Mouse (Mus musculus) kidney, postnatal 0 days (tissue): ENCODE measurements at regions not wholly inside any gene's neighbourhood (a gene's known extent, or its start where the extent isn't known, plus 50 kb on each side); places are given as distances from the start of the nearest gene placed in this dataset.
A peak's percentile ranks its signal among the peaks of the same experiment; 100 is the strongest.

Experiments used
- ATAC-seq: fragments of 200-750 bp; cut with Nextera tagmentation; replicated peaks from 2 replicates; pipeline ENCODE4 v1.8.0; 2017; ENCODE audit warnings: low read depth, moderate number of reproducible peaks, moderate TSS enrichment, moderate library complexity; ENCODE audit not compliant: low FRiP score
- DNase-seq: peaks from one replicate; pipeline ENCODE4 v3.0.0-alpha.2; 2016; ENCODE audit warnings: low spot score
- H3K27ac ChIP-seq: fragments of 300-500 bp; sonication (generic); 2 replicates; pipeline ENCODE4 v1.5.1; 2014; ENCODE audit warnings: mild to moderate bottlenecking
- H3K27me3 ChIP-seq: fragments of 300-500 bp; sonication (generic); 2 replicates; pipeline ENCODE4 v1.6.1; 2014; ENCODE audit warnings: low read length, mixed read lengths; ENCODE audit not compliant: insufficient read depth
- H3K36me3 ChIP-seq: fragments of 300-500 bp; sonication (generic); 2 replicates; pipeline ENCODE4 v1.6.1; 2014; ENCODE audit warnings: low read length, mixed read lengths; ENCODE audit not compliant: insufficient read depth
- H3K4me1 ChIP-seq: fragments of 300-500 bp; sonication (generic); replicated peaks from 2 replicates; pipeline ENCODE4 v1.6.1; 2014; ENCODE audit warnings: antibody characterized with exemption, low read length, mixed read lengths; ENCODE audit not compliant: insufficient read depth
- H3K4me2 ChIP-seq: fragments of 300-500 bp; sonication (generic); 2 replicates; pipeline ENCODE4 v1.6.1; 2014; ENCODE audit warnings: mild to moderate bottlenecking, low read length, moderate library complexity, mixed read lengths
- H3K4me3 ChIP-seq: fragments of 300-500 bp; sonication (generic); replicated peaks from 2 replicates; pipeline ENCODE4 v1.5.1; 2014; ENCODE audit warnings: low read depth, low read length
- H3K9ac ChIP-seq: fragments of 300-500 bp; sonication (generic); 2 replicates; pipeline ENCODE4 v1.6.1; 2014; ENCODE audit warnings: low read depth, low read length
- H3K9me3 ChIP-seq: fragments of 300-500 bp; sonication (generic); replicated peaks from 2 replicates; pipeline ENCODE4 v1.6.1; 2016; ENCODE audit warnings: low read length, inconsistent platforms, mixed read lengths
- CTCF ChIP-seq: IDR thresholded peaks from 2 replicates; pipeline ENCODE4 v1.5.1; 2016; ENCODE audit warnings: antibody characterized with exemption, low read depth, mild to moderate bottlenecking, moderate library complexity
- WGBS: fragments of 180-500 bp; shearing (Covaris S2); extraction: QIAGEN DNeasy Blood & Tissue Kit; methylation state at CpG from one replicate; pipeline ENCODE4 v1.1.7; 2014; 5-methylcytosine and 5-hydroxymethylcytosine counted together

GRCm38 (mm10) chr11:18596996-18597395 lies 421.8 kb downstream of the Meis1 start:
- DNase-seq = peak; percentile 83
- no peak for ATAC-seq
- Histone ChIP-seq H3K4me2 (no peak overlapping the region), H3K9me3 (no peaks in the 10 kb centered on the region), H3K4me3 (no peak overlapping the region), H3K36me3 (no peaks in the 10 kb centered on the region), H3K4me1 (no peaks in the 10 kb centered on the region), H3K27ac (no peak overlapping the region), H3K9ac (no peak overlapping the region), H3K27me3 (no peaks in the 10 kb centered on the region)
- WGBS = 29% methylated on average over 4 of the region's 4 CpGs
- no peak for TF ChIP-seq CTCF

- no peak overlapping the region for H3K4me2 ChIP-seq
- H3K36me3 ChIP-seq = no peaks in the 10 kb centered on the region
- no peak overlapping the region for H3K27ac ChIP-seq
- no peak overlapping the region for H3K9ac ChIP-seq
- H3K4me3 ChIP-seq = no peak overlapping the region
- H3K27me3 ChIP-seq = no peaks in the 10 kb centered on the region
- 74% methylated on average over 1 of the region's 1 CpGs for WGBS
- DNase-seq (peak; percentile 58), ATAC-seq (no peak)
- no peaks in the 10 kb centered on the region for H3K4me1 ChIP-seq
- H3K9me3 ChIP-seq = no peaks in the 10 kb centered on the region
- no peak for TF ChIP-seq CTCF
Measured at GRCm38 (mm10) chr11:18590487-18590886, 428.3 kb downstream of the Meis1 start.

DNA sequence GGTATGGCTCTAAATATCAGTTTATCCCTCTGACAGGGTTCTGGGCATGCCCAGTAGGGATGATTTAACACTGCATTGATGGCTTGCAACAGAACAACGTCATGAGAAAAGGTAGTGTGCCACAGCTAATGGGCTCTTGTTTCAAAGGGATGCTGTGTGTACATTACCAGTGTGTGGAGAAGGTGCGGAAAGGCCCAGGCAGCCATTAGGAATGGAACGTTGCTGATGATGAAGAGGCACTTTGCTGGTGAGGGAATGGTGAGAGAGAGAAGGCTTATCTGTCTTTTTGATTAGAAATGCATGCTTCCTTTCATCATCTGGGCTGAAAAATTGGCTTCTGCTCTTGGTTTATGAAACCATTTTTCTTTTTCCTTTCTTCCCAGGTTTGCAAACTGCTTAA lies 432.3 kb downstream of the Meis1 start:
- H3K4me1 ChIP-seq = no peaks in the 10 kb centered on the region
- no peaks in the 10 kb centered on the region for H3K36me3 ChIP-seq
- H3K9ac ChIP-seq = no peak overlapping the region
- H3K4me2 ChIP-seq = no peak overlapping the region
- DNase-seq (no peak), ATAC-seq (no peak)
- no peaks in the 10 kb centered on the region for H3K9me3 ChIP-seq
- no peaks in the 10 kb centered on the region for H3K27me3 ChIP-seq
- WGBS = 71% methylated on average over 3 of the region's 3 CpGs
- no peak overlapping the region for H3K27ac ChIP-seq
- no peak overlapping the region for H3K4me3 ChIP-seq
- no peak for TF ChIP-seq CTCF

DNA sequence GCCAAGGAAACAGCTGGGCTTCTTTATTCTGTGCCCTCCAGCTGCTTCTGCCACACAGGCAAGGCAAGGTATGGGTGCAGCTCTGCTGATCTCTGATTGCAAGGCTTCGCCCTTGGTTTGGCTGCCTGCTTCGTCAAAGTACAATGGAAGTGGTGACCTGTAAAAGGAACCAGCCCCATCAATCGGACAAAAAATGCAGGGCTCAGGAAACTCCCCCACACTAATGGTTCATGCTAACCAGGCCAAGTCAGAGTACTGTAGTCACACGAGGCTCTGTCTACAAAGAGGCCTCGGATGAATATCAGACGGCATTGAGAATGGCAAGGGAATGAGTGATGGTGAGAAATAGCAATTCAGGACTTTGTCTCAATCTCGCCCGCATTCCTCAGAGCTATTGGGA lies 433.8 kb downstream of the Meis1 start:
- no peak for TF ChIP-seq CTCF
- H3K4me3 ChIP-seq = no peak overlapping the region
- H3K4me2 ChIP-seq = no peak overlapping the region
- H3K27ac ChIP-seq = no peak overlapping the region
- H3K27me3 ChIP-seq = no peaks in the 10 kb centered on the region
- ATAC-seq (no peak), DNase-seq (peak; percentile 15)
- H3K36me3 ChIP-seq = no peaks in the 10 kb centered on the region
- H3K9me3 ChIP-seq = no peaks in the 10 kb centered on the region
- no peaks in the 10 kb centered on the region for H3K4me1 ChIP-seq
- WGBS = 52% methylated on average over 8 of the region's 8 CpGs
- no peak overlapping the region for H3K9ac ChIP-seq

- TF ChIP-seq CTCF = no peak
- Histone ChIP-seq H3K4me3 (no peak overlapping the region), H3K27me3 (no peaks in the 10 kb centered on the region), H3K4me2 (no peak overlapping the region), H3K9me3 (no peaks in the 10 kb centered on the region), H3K36me3 (no peaks in the 10 kb centered on the region), H3K4me1 (no peaks in the 10 kb centered on the region), H3K27ac (no peak overlapping the region), H3K9ac (no peak overlapping the region)
- WGBS = 87% methylated on average over 1 of the region's 1 CpGs
- DNase-seq (no peak), ATAC-seq (no peak)
Measured at GRCm38 (mm10) chr11:18582781-18583161, 436.0 kb downstream of the Meis1 start.

GRCm38 (mm10) chr11:18581997-18582780 lies 436.6 kb downstream of the Meis1 start:
- ATAC-seq = no peak
- Histone ChIP-seq H3K4me2 (no peak overlapping the region), H3K27ac (no peak overlapping the region), H3K4me1 (no peaks in the 10 kb centered on the region), H3K27me3 (no peaks in the 10 kb centered on the region), H3K36me3 (no peaks in the 10 kb centered on the region), H3K4me3 (no peak overlapping the region), H3K9me3 (no peaks in the 10 kb centered on the region), H3K9ac (no peak overlapping the region)
- 44% methylated on average over 2 of the region's 2 CpGs for WGBS
- no peak for TF ChIP-seq CTCF
- DNase-seq = no peak
